Mouse (Mus musculus) forebrain, embryonic 13.5 days (tissue): Measurements from ENCODE around the gene Tet2. TPM values are rescaled to one million over a fixed set of nuclear protein-coding genes. Genes with fewer than 3 reads are reported as not detected.
A peak's percentile ranks its signal among the peaks of the same experiment; 100 is the strongest.
"Not testable (repeated sequence)": the region's sequence is repeated elsewhere in the genome, so short reads cannot be mapped to it uniquely, and the experiment has no call there.

Source experiments
- ATAC-seq: fragments of 200-750 bp; cut with Nextera tagmentation; 2 replicates; pipeline ENCODE4 v1.8.0; 2017
- H3K27ac ChIP-seq: fragments of 300-500 bp; sonication (generic); 2 replicates; pipeline ENCODE4 v1.5.1; 2015; ENCODE audit warnings: inconsistent platforms, mild to moderate bottlenecking, moderate library complexity
- H3K27me3 ChIP-seq: fragments of 300-500 bp; sonication (generic); 2 replicates; pipeline ENCODE4 v1.6.1; 2015; ENCODE audit warnings: mild to moderate bottlenecking, inconsistent platforms
- H3K36me3 ChIP-seq: fragments of 300-500 bp; sonication (generic); 2 replicates; pipeline ENCODE4 v1.6.1; 2015; ENCODE audit warnings: mild to moderate bottlenecking, inconsistent platforms; ENCODE audit not compliant: poor library complexity, severe bottlenecking
- H3K4me1 ChIP-seq: fragments of 300-500 bp; sonication (generic); 2 replicates; pipeline ENCODE4 v1.6.1; 2015; ENCODE audit warnings: inconsistent platforms
- H3K4me2 ChIP-seq: fragments of 300-500 bp; sonication (generic); 2 replicates; pipeline ENCODE4 v1.6.1; 2015; ENCODE audit warnings: inconsistent platforms, mild to moderate bottlenecking, moderate library complexity
- H3K4me3 ChIP-seq: fragments of 300-500 bp; sonication (generic); 2 replicates; pipeline ENCODE4 v1.5.1; 2015; ENCODE audit warnings: mild to moderate bottlenecking, inconsistent platforms
- H3K9ac ChIP-seq: fragments of 300-500 bp; sonication (generic); 2 replicates; pipeline ENCODE4 v1.6.1; 2015; ENCODE audit warnings: mild to moderate bottlenecking, inconsistent platforms
- H3K9me3 ChIP-seq: fragments of 300-500 bp; sonication (generic); replicated peaks from 2 replicates; pipeline ENCODE4 v1.6.1; 2016; ENCODE audit warnings: inconsistent platforms
- WGBS: fragments of 180-500 bp; shearing (Covaris S2); methylation state at CpG from one replicate; pipeline ENCODE4 v1.1.7; 2015; 5-methylcytosine and 5-hydroxymethylcytosine counted together
- polyA plus RNA-seq: library from polyadenylated mRNA; unstranded; fragments of >200 nt; fragmentation: Nextera tagmentation; extraction: Ambion mirVana; gene quantifications from 2 replicates; pipeline ENCODE4 v1.2.1, GENCODE M21; 2015

Tet2 gene
- 21.7 and 23.5 TPM in 2 replicates for polyA plus RNA-seq

- Histone ChIP-seq H3K36me3 (no peaks in the 10 kb centered on the region), H3K4me3 (peak within 1 kb of the TSS; percentile 81), H3K4me1 (peaks cover 15% of the 10 kb centered on the region), H3K9ac (peak within 1 kb of the TSS; percentile 81), H3K4me2 (peak within 1 kb of the TSS; percentile 78), H3K27me3 (no peaks in the 10 kb centered on the region), H3K27ac (peak within 1 kb of the TSS; percentile 90), H3K9me3 (no peaks in the 10 kb centered on the region)
- WGBS, result 1% methylated on average over 41 of the region's 73 CpGs
- ATAC-seq, result peak; percentile 75
These were observed at the start of gene Tet2 for GRCm38 (mm10) chr3:133544551-133545303. TSS of gene Tet2 (minus strand) at chr3:133545139.

DNA sequence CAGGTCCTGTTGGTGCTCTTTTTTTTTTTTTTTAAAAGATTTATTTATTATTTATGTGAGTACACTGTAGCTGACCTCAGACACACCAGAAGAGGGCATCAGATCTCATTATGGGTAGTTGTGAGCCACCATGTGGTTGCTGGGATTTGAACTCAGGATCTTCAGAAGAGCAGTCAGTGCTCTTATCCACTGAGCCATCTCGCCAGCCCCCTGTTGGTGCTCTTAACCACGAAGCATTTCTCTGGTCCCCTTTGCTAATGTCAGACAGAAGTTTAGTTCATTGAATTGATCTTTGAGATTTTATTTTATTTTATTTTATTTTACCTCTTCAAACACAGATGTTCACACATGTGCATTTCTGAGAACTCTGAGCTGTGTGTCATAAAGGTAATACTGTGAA lies 48.1 kb upstream of the Tet2 start:
- not testable (repeated sequence) for H3K4me2 ChIP-seq, H3K9me3 ChIP-seq, ATAC-seq, H3K4me1 ChIP-seq, H3K9ac ChIP-seq, H3K27me3 ChIP-seq, H3K4me3 ChIP-seq, H3K27ac ChIP-seq, H3K36me3 ChIP-seq
- WGBS, result 85% methylated on average over 2 of the region's 2 CpGs

DNA sequence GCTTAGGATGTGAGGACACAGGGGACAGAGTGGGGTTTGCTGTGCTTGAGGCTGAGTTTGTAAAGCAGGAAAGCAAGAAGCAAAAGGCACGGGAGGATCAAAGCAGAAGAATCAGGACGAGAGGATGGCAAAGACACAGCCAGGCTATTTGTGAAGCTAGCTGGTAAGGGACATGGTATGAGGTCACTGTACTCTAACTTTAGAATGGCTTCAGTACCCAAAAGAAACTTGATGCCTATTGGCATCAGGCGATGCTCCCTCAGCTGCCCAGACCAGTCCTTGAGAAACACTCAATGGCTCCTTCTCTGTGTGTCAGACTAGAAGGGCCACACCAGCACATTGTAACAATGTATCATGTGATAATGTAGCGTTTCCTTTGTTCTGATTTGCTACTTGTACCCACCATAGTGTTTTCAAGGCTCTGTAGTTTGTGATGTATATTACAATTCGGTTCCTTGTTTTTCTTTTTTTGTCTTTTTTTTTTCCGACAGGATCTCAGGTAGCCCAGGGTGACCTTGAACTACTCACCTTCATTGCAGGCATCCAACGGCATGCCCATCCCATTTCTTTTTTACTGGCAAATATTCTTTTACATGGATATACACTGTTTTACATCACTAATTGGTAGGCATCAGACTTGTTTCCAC lies 45.7 kb upstream of the Tet2 start:
- no peak for ATAC-seq
- no peak overlapping the region for H3K27ac ChIP-seq
- H3K4me3 ChIP-seq, result no peak overlapping the region
- no peak overlapping the region for H3K4me2 ChIP-seq
- WGBS, result 83% methylated on average over 7 of the region's 7 CpGs
- no peaks in the 10 kb centered on the region for H3K9me3 ChIP-seq
- no peaks in the 10 kb centered on the region for H3K4me1 ChIP-seq
- no peaks in the 10 kb centered on the region for H3K36me3 ChIP-seq
- no peak overlapping the region for H3K9ac ChIP-seq
- H3K27me3 ChIP-seq, result no peaks in the 10 kb centered on the region

DNA sequence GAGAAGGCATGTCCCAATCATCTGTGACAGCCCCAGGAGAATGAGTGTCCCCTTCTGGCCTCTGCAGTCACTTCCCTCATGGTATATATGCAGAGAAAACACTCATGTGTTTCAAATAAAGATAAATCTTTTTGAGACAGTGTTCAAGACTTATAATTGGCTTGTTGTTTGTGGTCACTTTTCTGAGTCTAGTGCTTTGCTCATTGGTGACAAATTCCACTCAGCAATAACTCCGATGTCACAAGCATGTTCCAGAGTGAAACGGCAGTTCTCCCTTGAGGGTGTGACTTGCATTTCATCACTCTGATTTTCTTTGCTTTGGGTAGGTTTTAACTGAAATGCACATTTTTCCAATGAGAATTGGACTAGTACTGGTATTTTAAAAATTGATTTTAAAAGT lies 40.1 kb upstream of the Tet2 start:
- no peaks in the 10 kb centered on the region for H3K27me3 ChIP-seq
- 89% methylated on average over 2 of the region's 2 CpGs for WGBS
- H3K4me1 ChIP-seq, result no peaks in the 10 kb centered on the region
- H3K9me3 ChIP-seq, result no peaks in the 10 kb centered on the region
- no peaks in the 10 kb centered on the region for H3K36me3 ChIP-seq
- H3K9ac ChIP-seq, result no peak overlapping the region
- no peak overlapping the region for H3K4me3 ChIP-seq
- no peak overlapping the region for H3K27ac ChIP-seq
- no peak overlapping the region for H3K4me2 ChIP-seq
- no peak for ATAC-seq

DNA sequence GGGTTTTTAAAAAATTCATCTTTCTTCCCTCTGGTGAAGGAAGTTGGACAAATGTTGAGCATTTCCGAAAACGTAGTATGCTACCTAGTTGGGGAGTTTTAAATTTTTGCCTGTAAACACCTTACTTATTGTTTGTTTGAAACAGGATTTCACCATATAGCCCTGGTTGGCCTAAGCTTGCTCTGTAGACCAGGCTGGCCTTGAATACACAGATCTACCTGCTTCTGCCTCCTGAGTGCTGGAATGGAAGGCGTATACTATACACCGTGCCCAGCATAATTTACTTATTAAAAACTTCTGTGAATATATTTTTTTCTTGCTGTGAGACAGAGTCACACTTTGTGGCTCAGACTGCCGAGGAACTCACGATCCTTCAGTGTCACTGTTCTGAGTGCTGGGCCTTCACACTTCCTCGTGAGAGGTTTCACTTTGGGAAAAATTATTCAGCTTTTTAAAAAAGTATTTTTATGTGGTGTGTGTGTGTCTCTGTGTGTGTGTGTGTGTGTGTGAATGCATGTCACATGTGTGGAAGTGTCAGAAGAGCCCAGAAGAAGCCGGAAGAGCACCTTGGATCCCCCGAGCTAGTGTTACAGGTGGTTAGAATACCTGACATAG lies 38.6 kb upstream of the Tet2 start:
- Histone ChIP-seq H3K27ac (no peak overlapping the region), H3K4me1 (no peaks in the 10 kb centered on the region), H3K9ac (no peak overlapping the region), H3K9me3 (no peaks in the 10 kb centered on the region), H3K36me3 (no peaks in the 10 kb centered on the region), H3K27me3 (no peaks in the 10 kb centered on the region), H3K4me3 (no peak overlapping the region), H3K4me2 (no peak overlapping the region)
- ATAC-seq, result no peak
- WGBS, result 92% methylated on average over 9 of the region's 9 CpGs

GRCm38 (mm10) chr3:133582969-133583368 lies 38.0 kb upstream of the Tet2 start:
- Histone ChIP-seq H3K4me2 (no peak overlapping the region), H3K36me3 (no peaks in the 10 kb centered on the region), H3K4me3 (no peak overlapping the region), H3K4me1 (no peaks in the 10 kb centered on the region), H3K27me3 (no peaks in the 10 kb centered on the region), H3K27ac (no peak overlapping the region), H3K9ac (no peak overlapping the region), H3K9me3 (no peaks in the 10 kb centered on the region)
- ATAC-seq, result no peak
- WGBS, result 81% methylated on average over 4 of the region's 4 CpGs

DNA sequence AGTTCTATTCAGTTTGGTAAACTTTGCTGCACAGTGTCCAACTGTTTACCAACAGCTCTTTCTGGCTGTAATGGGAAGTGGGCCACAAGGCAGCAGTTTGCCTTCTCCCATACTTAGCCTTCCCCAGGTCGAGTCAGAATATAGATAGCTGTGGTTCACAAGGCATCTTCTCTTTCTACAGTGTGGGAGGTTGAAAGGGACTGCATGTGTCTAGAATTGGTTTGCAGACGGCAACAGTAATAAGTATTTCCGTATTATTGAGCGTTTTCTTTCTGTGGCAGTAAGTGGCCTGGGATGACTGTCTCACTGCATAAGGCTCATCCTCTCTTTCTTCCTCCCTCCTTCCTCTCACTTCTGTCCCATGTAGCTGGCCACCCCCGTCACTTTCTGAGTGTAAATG lies 37.2 kb upstream of the Tet2 start:
- WGBS, result 89% methylated on average over 5 of the region's 5 CpGs
- H3K36me3 ChIP-seq, result no peaks in the 10 kb centered on the region
- H3K27me3 ChIP-seq, result no peaks in the 10 kb centered on the region
- H3K9me3 ChIP-seq, result no peaks in the 10 kb centered on the region
- no peak overlapping the region for H3K4me3 ChIP-seq
- no peak overlapping the region for H3K4me2 ChIP-seq
- no peak for ATAC-seq
- no peak overlapping the region for H3K27ac ChIP-seq
- no peak overlapping the region for H3K9ac ChIP-seq
- H3K4me1 ChIP-seq, result no peaks in the 10 kb centered on the region

- Histone ChIP-seq H3K27me3 (no peaks in the 10 kb centered on the region), H3K4me3 (no peak overlapping the region), H3K4me1 (no peaks in the 10 kb centered on the region), H3K36me3 (no peaks in the 10 kb centered on the region), H3K9me3 (no peaks in the 10 kb centered on the region), H3K4me2 (no peak overlapping the region), H3K27ac (no peak overlapping the region), H3K9ac (no peak overlapping the region)
- no peak for ATAC-seq
- 85% methylated on average over 4 of the region's 4 CpGs for WGBS
These were observed 36.6 kb upstream of the Tet2 start for GRCm38 (mm10) chr3:133581541-133581940.

DNA sequence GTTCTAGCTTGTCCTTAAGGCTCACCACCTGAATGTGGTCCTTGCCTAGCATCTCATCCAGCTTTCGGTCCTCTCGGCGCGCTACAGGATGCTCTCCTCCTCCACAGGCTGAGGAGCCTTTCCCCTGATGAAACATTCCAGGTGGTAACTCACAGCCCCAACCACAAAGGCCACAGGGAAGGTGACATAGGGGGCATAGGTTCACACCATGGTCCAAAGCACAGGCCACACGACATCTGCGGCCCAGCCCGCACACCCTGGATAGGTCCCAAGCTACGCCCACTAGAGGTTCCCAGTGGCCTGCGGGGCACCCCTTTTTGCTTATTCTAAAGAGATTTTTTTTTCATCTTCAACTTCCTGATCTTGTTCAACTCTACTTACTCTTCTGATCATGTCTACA lies 34.7 kb upstream of the Tet2 start:
- WGBS, result 99% methylated on average over 9 of the region's 9 CpGs
- H3K36me3 ChIP-seq, result no peaks in the 10 kb centered on the region
- no peak overlapping the region for H3K4me3 ChIP-seq
- no peak overlapping the region for H3K27ac ChIP-seq
- H3K4me2 ChIP-seq, result no peak overlapping the region
- no peak for ATAC-seq
- H3K27me3 ChIP-seq, result no peaks in the 10 kb centered on the region
- no peaks in the 10 kb centered on the region for H3K9me3 ChIP-seq
- H3K4me1 ChIP-seq, result no peaks in the 10 kb centered on the region
- no peak overlapping the region for H3K9ac ChIP-seq

- Histone ChIP-seq H3K9ac (no peak overlapping the region), H3K27me3 (no peaks in the 10 kb centered on the region), H3K36me3 (no peaks in the 10 kb centered on the region), H3K4me2 (no peak overlapping the region), H3K4me1 (no peaks in the 10 kb centered on the region), H3K4me3 (no peak overlapping the region), H3K9me3 (no peaks in the 10 kb centered on the region), H3K27ac (no peak overlapping the region)
- ATAC-seq, result no peak
- 53% methylated on average over 9 of the region's 9 CpGs for WGBS
These were observed 34.2 kb upstream of the Tet2 start for GRCm38 (mm10) chr3:133579140-133579539.

GRCm38 (mm10) chr3:133574969-133575368 lies 30.0 kb upstream of the Tet2 start:
- Histone ChIP-seq H3K36me3 (no peaks in the 10 kb centered on the region), H3K27me3 (no peaks in the 10 kb centered on the region), H3K4me1 (no peaks in the 10 kb centered on the region), H3K4me3 (no peak overlapping the region), H3K9ac (no peak overlapping the region), H3K4me2 (no peak overlapping the region), H3K27ac (no peak overlapping the region), H3K9me3 (no peaks in the 10 kb centered on the region)
- WGBS, result 80% methylated on average over 6 of the region's 6 CpGs
- ATAC-seq, result no peak

DNA sequence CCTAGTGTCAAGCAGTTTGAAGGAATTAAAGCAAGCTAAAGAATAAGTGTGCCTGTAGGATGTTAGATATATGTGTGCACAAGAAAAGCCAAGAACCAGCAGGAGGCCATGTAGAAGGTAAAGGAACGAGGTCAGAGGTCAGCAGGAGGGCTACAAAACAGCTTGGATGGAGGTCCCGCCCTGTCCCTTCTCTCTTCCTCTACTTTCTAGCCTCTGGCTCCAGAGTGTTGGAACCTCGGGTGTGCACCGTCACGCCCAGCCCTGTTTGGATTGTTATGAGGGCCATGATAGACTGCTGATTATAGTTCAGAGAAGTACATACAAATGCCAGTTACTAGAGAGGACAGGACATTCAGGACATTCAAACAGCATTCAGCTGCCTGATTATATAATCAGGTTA lies 27.0 kb upstream of the Tet2 start:
- Histone ChIP-seq H3K27me3 (no peaks in the 10 kb centered on the region), H3K9me3 (no peaks in the 10 kb centered on the region), H3K4me3 (no peak overlapping the region), H3K27ac (no peak overlapping the region), H3K4me2 (no peak overlapping the region), H3K9ac (no peak overlapping the region), H3K36me3 (no peaks in the 10 kb centered on the region), H3K4me1 (no peaks in the 10 kb centered on the region)
- no peak for ATAC-seq
- WGBS, result 78% methylated on average over 5 of the region's 5 CpGs
